Mouse (Mus musculus) heart, postnatal 4 days (tissue): ENCODE measurements around the gene Glrb. TPM values are rescaled to one million over a fixed set of nuclear protein-coding genes. Genes with fewer than 3 reads are reported as not detected.

Experiments
- DNase-seq: peaks from one replicate; pipeline ENCODE4 v3.0.0; 2021
- total RNA-seq, 2 experiments: library from RNA; stranded (reverse); gene quantifications; 2 replicates each; pipeline ENCODE4 v1.2.3; 2021

Gene Glrb
- total RNA-seq, 2 experiments from 2014 or later, result 0.62 to 1.5 TPM

DNA sequence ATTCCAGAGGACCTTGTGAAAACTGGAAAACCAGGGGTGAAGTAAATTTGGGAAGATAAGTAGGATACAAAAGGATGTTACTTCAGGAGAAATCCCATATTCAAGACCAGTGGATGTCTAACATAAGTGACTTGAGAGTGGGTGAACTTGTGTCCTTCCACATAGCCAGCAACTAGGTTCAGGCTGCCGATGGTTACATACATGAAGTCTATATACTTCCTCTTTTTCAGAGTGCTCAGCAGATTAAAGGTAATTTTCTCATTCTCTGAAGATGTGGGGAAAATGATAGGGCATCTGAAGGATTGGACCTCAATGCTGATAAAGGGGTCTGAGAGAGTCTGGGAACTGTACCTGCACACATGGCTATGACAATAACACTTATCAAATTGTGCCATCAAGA lies 89.5 kb downstream of the Glrb start:
- DNase-seq, result no peak

DNA sequence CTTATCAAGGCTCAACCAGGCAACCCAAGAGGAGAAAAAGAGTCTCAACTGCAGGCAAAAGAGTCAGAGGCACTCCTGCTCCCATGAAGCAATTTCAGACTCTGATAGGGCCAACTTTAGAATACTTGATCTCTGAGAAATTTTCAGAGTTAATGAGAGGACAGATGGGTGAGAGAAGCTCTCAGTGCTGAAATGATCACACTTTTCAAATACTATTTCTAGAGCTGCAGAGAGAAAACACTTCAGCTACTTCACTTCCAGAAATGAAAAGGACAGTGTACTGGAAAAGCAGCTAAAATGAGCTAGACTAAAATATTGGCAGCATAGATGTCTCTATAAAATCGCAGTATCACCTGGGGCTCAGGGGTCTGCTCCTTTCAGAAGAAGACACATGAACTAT lies 94.8 kb downstream of the Glrb start:
- no peak for DNase-seq

DNA sequence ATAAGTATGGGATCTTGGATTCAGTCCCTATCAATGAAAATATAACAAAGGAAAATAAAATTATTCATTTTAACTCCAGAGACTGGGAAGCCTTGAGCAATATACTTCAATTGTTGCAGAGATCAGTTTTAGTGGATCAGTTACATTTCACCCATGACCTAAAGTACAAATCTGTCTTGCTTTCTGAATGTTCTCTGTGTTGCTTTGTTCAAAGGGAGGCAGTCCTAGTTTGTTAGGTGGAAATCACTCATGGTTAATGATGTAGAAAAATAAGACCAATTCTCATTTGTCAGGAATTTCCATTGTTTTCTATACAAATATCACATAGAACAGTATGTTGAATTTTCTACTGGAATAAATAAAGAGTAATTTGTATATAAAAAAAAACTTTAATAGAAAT lies 99.7 kb downstream of the Glrb start:
- no peak for DNase-seq

GRCm38 (mm10) chr3:80812237-80812636 lies 101.2 kb downstream of the Glrb start:
- DNase-seq, result no peak

- no peak for DNase-seq
Observed at GRCm38 (mm10) chr3:80805327-80805726, 108.1 kb downstream of the Glrb start.

DNA sequence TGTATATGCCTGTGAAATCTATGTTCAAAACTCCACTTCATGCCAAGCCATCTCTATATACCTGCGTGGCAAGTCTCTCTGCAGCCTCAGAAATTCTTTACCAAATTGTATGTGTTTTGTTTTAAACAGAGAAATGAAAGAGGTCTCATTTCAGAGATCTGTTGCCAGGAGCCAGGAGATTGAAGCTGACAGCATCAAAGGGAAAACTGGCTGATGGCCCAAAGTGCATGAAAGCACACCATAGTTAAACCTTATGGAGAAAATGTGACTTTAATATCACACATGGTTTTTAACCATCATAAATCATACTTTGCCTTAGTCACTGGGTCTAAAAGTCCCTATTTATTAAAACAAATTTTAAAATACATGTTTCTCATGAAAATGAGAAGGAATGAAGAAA lies 109.6 kb downstream of the Glrb start:
- DNase-seq, result no peak

- DNase-seq, result no peak
Observed at GRCm38 (mm10) chr3:80803211-80803610, 110.2 kb downstream of the Glrb start.

GRCm38 (mm10) chr3:80802596-80803081 lies 110.8 kb downstream of the Glrb start, which contains the start of gene Gria2:
Gria2 (minus strand) TSS chr3:80802835.
- peak; percentile 81 for DNase-seq

DNA sequence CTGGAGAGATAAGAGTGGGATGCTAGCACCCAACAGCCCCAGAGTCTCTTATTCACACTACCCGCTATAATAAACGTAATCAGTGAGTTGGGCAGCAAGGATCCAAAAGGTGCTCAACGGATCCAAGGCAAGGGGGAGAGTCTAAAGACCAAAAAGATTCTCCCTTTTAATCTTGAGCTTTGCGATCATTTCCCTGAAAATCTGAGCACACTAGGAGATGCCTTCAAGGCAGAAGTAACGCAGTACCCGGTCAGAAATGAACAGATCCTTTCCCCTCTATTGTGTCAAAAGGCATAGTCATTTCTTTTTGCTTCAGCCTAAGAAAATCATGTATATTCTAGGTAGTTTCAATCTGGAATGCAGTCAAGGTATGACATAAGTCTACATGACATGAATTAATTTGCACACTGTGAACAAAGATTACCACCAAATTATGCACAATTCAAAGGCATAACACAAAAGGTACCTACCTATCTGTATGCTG lies 111.6 kb downstream of the Glrb start:
- no peak for DNase-seq

- peak; percentile 4 for DNase-seq
Observed at GRCm38 (mm10) chr3:80800995-80801826, 112.2 kb downstream of the Glrb start.

DNA sequence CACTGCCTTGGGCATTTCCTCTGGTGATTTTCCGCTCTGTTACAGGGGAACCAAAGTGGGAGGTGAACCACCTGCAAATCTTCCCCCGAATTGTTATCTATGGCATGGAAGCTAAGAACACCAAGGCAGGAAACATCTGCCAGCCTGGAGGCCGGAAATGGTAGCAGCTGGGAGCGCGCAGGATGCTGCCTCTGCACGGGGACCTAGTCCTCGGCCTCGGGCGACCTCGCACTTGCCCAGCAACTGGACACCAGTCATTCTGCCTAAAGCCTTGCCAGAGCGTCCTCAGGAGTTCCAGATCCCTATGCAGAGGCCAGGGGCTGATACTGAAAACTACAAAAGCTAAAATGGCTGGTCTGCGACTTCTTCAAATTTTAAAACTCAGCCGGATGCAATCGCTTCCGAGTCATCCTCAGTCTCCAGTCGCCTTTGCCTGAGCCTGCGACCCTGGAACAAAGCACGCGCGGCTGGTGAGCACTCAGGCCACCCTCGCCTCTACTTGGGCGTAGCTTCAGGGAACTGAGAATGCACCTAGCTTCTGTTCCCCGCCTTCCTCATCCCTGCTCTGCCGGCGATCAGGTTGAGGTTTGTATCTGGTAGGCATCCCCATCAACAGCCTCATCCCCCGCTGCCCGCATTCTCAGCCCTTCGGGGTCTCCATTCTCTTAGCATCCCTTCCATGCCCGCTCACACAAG lies 113.0 kb downstream of the Glrb start:
- peak; percentile 6 for DNase-seq

DNA sequence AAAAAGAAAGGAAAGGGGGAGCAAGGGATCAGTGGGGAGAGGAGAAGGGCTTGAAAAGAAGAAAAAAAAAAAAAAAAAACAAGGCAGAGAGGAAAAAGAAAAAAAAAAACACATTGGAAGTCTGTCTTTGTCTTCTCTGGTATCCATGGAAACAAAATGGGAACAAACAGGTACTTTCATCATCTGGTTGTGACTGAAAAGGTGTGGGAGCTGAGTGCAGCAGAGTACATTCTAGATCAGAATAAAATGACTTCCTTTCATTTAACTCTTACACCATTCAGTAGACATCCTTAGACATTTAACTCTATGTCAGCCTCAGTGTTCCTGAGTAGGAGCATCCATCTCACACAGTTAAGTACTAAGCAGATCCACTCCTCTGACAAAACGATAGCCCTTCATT lies 115.5 kb downstream of the Glrb start:
- no peak for DNase-seq

DNA sequence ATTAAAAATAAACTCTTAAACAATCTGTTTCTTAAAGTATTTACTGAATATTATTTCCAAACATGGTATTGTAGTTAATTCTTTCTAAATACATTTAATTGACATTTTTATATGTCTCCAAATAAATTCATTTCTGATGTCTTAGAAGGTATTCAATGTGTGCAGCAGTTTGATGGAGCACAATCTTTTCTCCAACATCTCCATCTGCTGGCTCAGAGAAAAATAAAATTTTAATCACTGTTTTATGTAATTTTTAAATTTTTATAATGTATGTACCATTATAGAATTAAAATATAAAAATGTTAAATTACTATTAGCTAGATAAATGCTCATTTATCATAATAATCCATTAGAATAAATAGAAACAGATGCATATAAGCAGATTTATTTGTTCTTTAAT lies 116.7 kb downstream of the Glrb start:
- DNase-seq, result no peak

- no peak for DNase-seq
Observed at GRCm38 (mm10) chr3:80795284-80795683, 118.2 kb downstream of the Glrb start.

Other genes with a start within 250 kb of the Glrb start
- under 1 TPM; 0.09 to 0.17 TPM for gene Gria2, start 110.8 kb downstream of the Glrb start, total RNA-seq
- 1 to 10 TPM; 3.9 to 4.5 TPM for gene Pdgfc, start 122.8 kb upstream of the Glrb start, total RNA-seq